Mouse (Mus musculus): ENCODE measurements around the gene Cdrt4. TPM values are rescaled to one million over a fixed set of nuclear protein-coding genes. Genes with fewer than 3 reads are reported as not detected.

Gene Cdrt4
- polyA plus RNA-seq, 1 experiment = not detected

DNA sequence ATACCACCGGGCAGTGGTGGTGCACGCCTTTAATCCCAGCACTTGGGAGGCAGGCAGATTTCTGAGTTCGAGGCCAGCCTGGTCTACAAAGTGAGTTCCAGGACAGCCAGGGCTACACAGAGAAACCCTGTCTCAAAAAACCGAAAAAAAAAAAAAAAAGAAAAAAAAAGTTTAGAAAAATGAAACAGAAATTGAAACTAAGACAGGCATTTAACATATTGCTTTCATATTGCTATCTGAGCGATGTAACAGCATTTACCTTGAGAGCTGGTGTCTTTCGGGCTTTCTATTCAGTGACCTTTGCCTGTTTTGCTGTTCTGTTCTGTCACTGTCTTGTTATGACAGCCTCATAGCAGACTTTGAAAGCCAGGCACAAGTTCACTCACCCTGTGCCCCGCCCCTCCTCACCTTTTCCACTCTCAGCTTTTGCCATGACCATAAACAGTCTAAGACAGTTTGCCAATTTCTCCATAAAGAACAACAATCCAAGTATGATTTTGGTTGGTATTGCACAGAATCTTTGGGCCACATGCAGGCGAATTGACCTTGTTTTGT lies 6.7 kb downstream of the Cdrt4 start:
- TF ChIP-seq MYOD1 (IDR thresholded peaks at IDR 0.05; ENCODE audit: control insufficient read depth, insufficient read length, low read depth) (no peak), MYOG (IDR thresholded peaks at IDR 0.05; ENCODE audit: control insufficient read depth, extremely low read depth, insufficient read length) (no peak), MAX (IDR thresholded peaks at IDR 0.05) (no peak), FOSL1 (IDR thresholded peaks at IDR 0.05; ENCODE audit: insufficient read depth, low read length, poor library complexity, severe bottlenecking) (no peak), CTCF (IDR thresholded peaks at IDR 0.05; ENCODE audit: control insufficient read depth, insufficient read depth, insufficient read length) (no peak), USF1 (IDR thresholded peaks at IDR 0.05; ENCODE audit: low read depth) (no peak), CEBPB (IDR thresholded peaks at IDR 0.05; ENCODE audit: low read depth) (no peak)
- H3ac ChIP-seq (ENCODE audit: control insufficient read depth, insufficient read length, low read depth) = no peak overlapping the region
- H3K4me3 ChIP-seq (ENCODE audit: insufficient read depth, poor library complexity, severe bottlenecking) = no peak overlapping the region
- H3K36me3 ChIP-seq (ENCODE audit: control insufficient read depth, insufficient read depth) = no peaks in the 10 kb centered on the region
- no peaks in the 10 kb centered on the region for H3K27me3 ChIP-seq (ENCODE audit: control insufficient read depth, insufficient read depth, insufficient read length)
- no peaks in the 10 kb centered on the region for H3K79me3 ChIP-seq (ENCODE audit: low read depth)
- no peaks in the 10 kb centered on the region for H3K79me2 ChIP-seq (ENCODE audit: control insufficient read depth, insufficient read depth)

DNA sequence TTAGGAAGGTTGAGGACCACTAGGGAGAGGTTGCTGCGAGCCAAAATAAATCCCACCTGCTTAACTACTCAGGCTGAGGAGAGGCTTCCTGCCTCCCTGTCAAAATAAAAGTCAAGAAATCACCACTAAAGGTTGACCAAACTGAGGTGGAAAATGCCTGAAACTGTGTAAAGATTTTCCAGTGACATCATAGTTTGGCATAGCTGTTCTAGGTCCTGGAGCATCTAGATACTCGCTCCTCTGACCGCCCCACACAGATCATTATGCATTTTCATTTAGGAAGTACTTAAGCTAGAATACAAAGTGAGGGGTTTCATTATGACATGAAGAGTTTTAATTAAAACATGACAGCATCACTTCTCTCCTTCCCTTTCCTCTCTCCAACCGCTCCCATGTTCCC lies 12.3 kb downstream of the Cdrt4 start:
- H3K4me3 ChIP-seq (ENCODE audit: insufficient read depth, poor library complexity, severe bottlenecking) = no peak overlapping the region
- no peak overlapping the region for H3ac ChIP-seq (ENCODE audit: control insufficient read depth, insufficient read length, low read depth)
- no peaks in the 10 kb centered on the region for H3K79me2 ChIP-seq (ENCODE audit: control insufficient read depth, insufficient read depth)
- TF ChIP-seq CEBPB (IDR thresholded peaks at IDR 0.05; ENCODE audit: low read depth) (no peak), MYOG (IDR thresholded peaks at IDR 0.05; ENCODE audit: control insufficient read depth, extremely low read depth, insufficient read length) (no peak), MYOD1 (IDR thresholded peaks at IDR 0.05; ENCODE audit: control insufficient read depth, insufficient read length, low read depth) (no peak), FOSL1 (IDR thresholded peaks at IDR 0.05; ENCODE audit: insufficient read depth, low read length, poor library complexity, severe bottlenecking) (no peak), CTCF (IDR thresholded peaks at IDR 0.05; ENCODE audit: control insufficient read depth, insufficient read depth, insufficient read length) (no peak), USF1 (IDR thresholded peaks at IDR 0.05; ENCODE audit: low read depth) (no peak), MAX (IDR thresholded peaks at IDR 0.05) (no peak)
- H3K27me3 ChIP-seq (ENCODE audit: control insufficient read depth, insufficient read depth, insufficient read length) = no peaks in the 10 kb centered on the region
- H3K36me3 ChIP-seq (ENCODE audit: control insufficient read depth, insufficient read depth) = no peaks in the 10 kb centered on the region
- no peaks in the 10 kb centered on the region for H3K79me3 ChIP-seq (ENCODE audit: low read depth)

DNA sequence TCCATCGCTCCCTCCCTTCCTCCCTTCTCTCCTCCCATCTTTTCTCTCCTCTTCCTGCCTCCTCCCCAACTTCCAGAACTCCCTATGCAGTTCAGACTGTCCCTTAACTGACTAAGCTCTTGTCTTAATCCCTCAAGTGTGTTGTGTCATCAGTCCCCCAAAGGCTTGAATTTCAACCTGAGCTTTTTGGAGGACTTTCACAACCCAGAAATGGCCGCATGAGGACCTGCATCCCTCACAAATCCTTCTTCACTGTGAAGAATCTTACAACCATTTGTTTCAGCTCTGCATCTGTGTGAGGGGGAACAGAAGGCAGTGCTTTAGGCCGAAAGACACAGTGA lies 15.4 kb downstream of the Cdrt4 start:
- TF ChIP-seq FOSL1 (IDR thresholded peaks at IDR 0.05; ENCODE audit: insufficient read depth, low read length, poor library complexity, severe bottlenecking) (no peak), MYOG (IDR thresholded peaks at IDR 0.05; ENCODE audit: control insufficient read depth, extremely low read depth, insufficient read length) (no peak), CTCF (IDR thresholded peaks at IDR 0.05; ENCODE audit: control insufficient read depth, insufficient read depth, insufficient read length) (no peak), MAX (IDR thresholded peaks at IDR 0.05) (no peak), MYOD1 (IDR thresholded peaks at IDR 0.05; ENCODE audit: control insufficient read depth, insufficient read length, low read depth) (no peak), CEBPB (IDR thresholded peaks at IDR 0.05; ENCODE audit: low read depth) (no peak), USF1 (IDR thresholded peaks at IDR 0.05; ENCODE audit: low read depth) (no peak)
- Histone ChIP-seq H3K79me3 (ENCODE audit: low read depth) (no peaks in the 10 kb centered on the region), H3K4me3 (ENCODE audit: insufficient read depth, poor library complexity, severe bottlenecking) (no peak overlapping the region), H3ac (ENCODE audit: control insufficient read depth, insufficient read length, low read depth) (no peak overlapping the region), H3K27me3 (ENCODE audit: control insufficient read depth, insufficient read depth, insufficient read length) (no peaks in the 10 kb centered on the region), H3K79me2 (ENCODE audit: control insufficient read depth, insufficient read depth) (no peaks in the 10 kb centered on the region), H3K36me3 (ENCODE audit: control insufficient read depth, insufficient read depth) (no peaks in the 10 kb centered on the region)

DNA sequence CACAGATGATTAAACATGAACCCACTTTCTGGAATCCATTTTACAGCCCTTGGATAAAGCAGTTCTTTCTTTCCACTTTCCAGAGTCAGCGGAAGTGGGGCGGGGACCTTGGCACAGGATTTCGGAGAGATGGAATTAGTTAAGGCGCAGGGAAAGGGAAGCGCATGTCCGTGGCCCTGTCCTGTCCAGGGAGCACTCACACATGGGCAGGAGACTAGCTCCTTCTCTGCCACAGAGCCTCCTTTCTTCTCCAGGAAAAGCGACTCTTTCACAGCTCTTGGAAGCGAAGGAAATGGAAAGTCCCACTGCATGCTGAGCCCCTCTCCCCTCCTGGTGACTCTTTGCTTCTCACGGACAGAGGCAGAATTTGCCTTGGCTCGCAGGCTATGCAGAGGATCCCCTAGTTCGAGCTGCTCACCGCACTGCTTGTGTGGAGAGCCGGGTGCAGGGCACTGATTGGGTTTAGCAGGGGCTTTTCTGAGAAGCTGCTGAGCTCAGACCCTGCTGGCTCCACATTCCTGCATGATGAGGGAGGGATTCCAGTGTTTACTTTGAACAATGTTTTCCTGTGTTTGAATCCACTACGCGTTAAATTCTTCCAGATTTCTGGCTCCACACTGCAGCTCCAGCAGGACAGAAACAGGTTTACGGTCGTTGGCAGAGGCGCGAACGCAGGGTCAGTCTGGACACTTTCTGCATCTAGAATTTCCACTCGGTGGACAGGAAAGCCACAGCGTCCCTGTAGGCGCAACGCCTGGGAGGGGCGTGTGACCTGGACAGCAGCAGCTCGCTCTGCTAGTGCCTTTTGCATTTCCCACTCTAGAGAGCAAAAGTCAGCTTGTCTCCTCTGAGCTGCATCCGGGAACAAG lies 16.0 kb downstream of the Cdrt4 start:
- Histone ChIP-seq H3K79me3 (ENCODE audit: low read depth) (no peaks in the 10 kb centered on the region), H3K36me3 (ENCODE audit: control insufficient read depth, insufficient read depth) (no peaks in the 10 kb centered on the region), H3K27me3 (ENCODE audit: control insufficient read depth, insufficient read depth, insufficient read length) (no peaks in the 10 kb centered on the region), H3ac (ENCODE audit: control insufficient read depth, insufficient read length, low read depth) (no peak overlapping the region), H3K79me2 (ENCODE audit: control insufficient read depth, insufficient read depth) (no peaks in the 10 kb centered on the region), H3K4me3 (ENCODE audit: insufficient read depth, poor library complexity, severe bottlenecking) (no peak overlapping the region)
- TF ChIP-seq MAX (IDR thresholded peaks at IDR 0.05) = no peak
- TF ChIP-seq FOSL1 (IDR thresholded peaks at IDR 0.05; ENCODE audit: insufficient read depth, low read length, poor library complexity, severe bottlenecking) = no peak
- no peak for TF ChIP-seq MYOG (IDR thresholded peaks at IDR 0.05; ENCODE audit: control insufficient read depth, extremely low read depth, insufficient read length)
- no peak for TF ChIP-seq MYOD1 (IDR thresholded peaks at IDR 0.05; ENCODE audit: control insufficient read depth, insufficient read length, low read depth)
- TF ChIP-seq USF1 (IDR thresholded peaks at IDR 0.05; ENCODE audit: low read depth) = no peak
- TF ChIP-seq CTCF (IDR thresholded peaks at IDR 0.05; ENCODE audit: control insufficient read depth, insufficient read depth, insufficient read length) = no peak
- no peak for TF ChIP-seq CEBPB (IDR thresholded peaks at IDR 0.05; ENCODE audit: low read depth)

DNA sequence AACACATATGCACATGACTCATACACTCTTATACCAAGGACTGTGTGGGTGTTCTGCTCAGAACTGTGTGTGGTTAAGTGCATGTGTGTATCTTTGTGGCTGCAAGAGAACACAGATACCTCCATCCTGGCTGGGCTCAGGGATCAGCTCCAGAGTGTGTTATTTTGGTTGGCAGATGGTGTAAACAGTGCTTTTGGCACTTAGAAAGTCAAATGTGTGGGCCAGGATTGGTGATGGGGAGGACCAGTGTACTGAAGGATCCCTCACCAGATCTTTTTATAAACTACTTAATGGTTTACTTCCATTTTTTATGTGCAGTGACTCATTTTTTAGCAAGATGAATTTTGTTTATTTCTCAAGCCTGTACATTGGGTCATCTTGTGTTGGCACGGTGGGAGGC lies 26.2 kb downstream of the Cdrt4 start:
- Histone ChIP-seq H3K79me3 (ENCODE audit: low read depth) (no peaks in the 10 kb centered on the region), H3K27me3 (ENCODE audit: control insufficient read depth, insufficient read depth, insufficient read length) (no peaks in the 10 kb centered on the region), H3K4me3 (ENCODE audit: insufficient read depth, poor library complexity, severe bottlenecking) (no peak overlapping the region), H3K79me2 (ENCODE audit: control insufficient read depth, insufficient read depth) (no peaks in the 10 kb centered on the region), H3K36me3 (ENCODE audit: control insufficient read depth, insufficient read depth) (no peaks in the 10 kb centered on the region), H3ac (ENCODE audit: control insufficient read depth, insufficient read length, low read depth) (no peak overlapping the region)
- TF ChIP-seq MAX (IDR thresholded peaks at IDR 0.05) = no peak
- TF ChIP-seq CEBPB (IDR thresholded peaks at IDR 0.05; ENCODE audit: low read depth) = no peak
- no peak for TF ChIP-seq MYOD1 (IDR thresholded peaks at IDR 0.05; ENCODE audit: control insufficient read depth, insufficient read length, low read depth)

Measured in C2C12 (cell line).